Mouse (Mus musculus) heart, embryonic 11.5 days (tissue): Measurements from ENCODE around the gene Hic2. TPM values are rescaled to one million over a fixed set of nuclear protein-coding genes. Genes with fewer than 3 reads are reported as not detected.

Source experiments
- ATAC-seq: fragments of 200-750 bp; cut with Nextera tagmentation; replicated peaks from 2 replicates; pipeline ENCODE4 v1.8.0; 2017; ENCODE audit warnings: moderate library complexity; ENCODE audit not compliant: insufficient number of reproducible peaks, low FRiP score, low TSS enrichment
- H3K27ac ChIP-seq: fragments of 300-500 bp; sonication (generic); 2 replicates; pipeline ENCODE4 v1.5.1; 2014; ENCODE audit warnings: mild to moderate bottlenecking, low read depth, low read length
- H3K27me3 ChIP-seq: fragments of 300-500 bp; sonication (generic); 2 replicates; pipeline ENCODE4 v1.6.1; 2014; ENCODE audit warnings: mild to moderate bottlenecking, low read length, mixed read lengths; ENCODE audit not compliant: control insufficient read depth, insufficient read depth
- H3K36me3 ChIP-seq: fragments of 300-500 bp; sonication (generic); 2 replicates; pipeline ENCODE4 v1.6.1; 2014; ENCODE audit warnings: mild to moderate bottlenecking, low read length, moderate library complexity, mixed read lengths; ENCODE audit not compliant: control insufficient read depth, insufficient read depth
- H3K4me1 ChIP-seq: fragments of 300-500 bp; sonication (generic); 2 replicates; pipeline ENCODE4 v1.6.1; 2014; ENCODE audit warnings: low read length; ENCODE audit not compliant: control insufficient read depth, insufficient read depth
- H3K4me2 ChIP-seq: fragments of 300-500 bp; sonication (generic); 2 replicates; pipeline ENCODE4 v1.6.1; 2014; ENCODE audit warnings: mild to moderate bottlenecking, moderate library complexity
- H3K4me3 ChIP-seq: fragments of 300-500 bp; sonication (generic); 2 replicates; pipeline ENCODE4 v1.5.1; 2014; ENCODE audit warnings: low read depth, low read length
- H3K9ac ChIP-seq: fragments of 300-500 bp; sonication (generic); 2 replicates; pipeline ENCODE4 v1.6.1; 2014; ENCODE audit warnings: mild to moderate bottlenecking, low read depth, low read length, moderate library complexity
- H3K9me3 ChIP-seq: fragments of 300-500 bp; sonication (generic); replicated peaks from 2 replicates; pipeline ENCODE4 v1.6.1; 2016; ENCODE audit warnings: low read length; ENCODE audit not compliant: control insufficient read depth
- WGBS: fragments of 180-500 bp; shearing (Covaris S2); extraction: QIAGEN DNeasy Blood & Tissue Kit; methylation state at CpG from one replicate; pipeline ENCODE4 v1.1.7; 2014; ENCODE audit not compliant: insufficient replicate concordance; 5-methylcytosine and 5-hydroxymethylcytosine counted together
- polyA plus RNA-seq: library from polyadenylated mRNA; unstranded; fragments of >200 nt; fragmentation: Nextera tagmentation; extraction: Ambion mirVana; gene quantifications from 2 replicates; pipeline ENCODE4 v1.2.1, GENCODE M21; 2014

Hic2 gene
- polyA plus RNA-seq, 1 experiment from 2014 or later = 4.5 TPM

- peaks cover 37% of the 10 kb centered on the region for H3K4me1 ChIP-seq
- 83% methylated on average over 9 of the region's 9 CpGs for WGBS
- H3K27me3 ChIP-seq = no peaks in the 10 kb centered on the region
- no peak for ATAC-seq
- H3K4me2 ChIP-seq = no peak overlapping the region
- H3K27ac ChIP-seq = no peak overlapping the region
- H3K9me3 ChIP-seq = no peaks in the 10 kb centered on the region
- no peak overlapping the region for H3K9ac ChIP-seq
- peaks cover 18% of the 10 kb centered on the region for H3K36me3 ChIP-seq
- no peak overlapping the region for H3K4me3 ChIP-seq
Measured at GRCm38 (mm10) chr16:17257359-17257821, 24.0 kb downstream of the Hic2 start.

GRCm38 (mm10) chr16:17258917-17259316 lies 25.5 kb downstream of the Hic2 start:
- Histone ChIP-seq H3K9ac (no peak overlapping the region), H3K27me3 (no peaks in the 10 kb centered on the region), H3K4me2 (no peak overlapping the region), H3K27ac (no peak overlapping the region), H3K36me3 (peaks cover 18% of the 10 kb centered on the region), H3K9me3 (no peaks in the 10 kb centered on the region), H3K4me3 (no peak overlapping the region), H3K4me1 (peaks cover 23% of the 10 kb centered on the region)
- ATAC-seq = no peak
- 87% methylated on average over 12 of the region's 12 CpGs for WGBS

GRCm38 (mm10) chr16:17261341-17261740 lies 28.0 kb downstream of the Hic2 start:
- Histone ChIP-seq H3K36me3 (peaks cover 18% of the 10 kb centered on the region), H3K27me3 (no peaks in the 10 kb centered on the region), H3K4me1 (peaks cover 13% of the 10 kb centered on the region), H3K4me3 (no peak overlapping the region), H3K9me3 (no peaks in the 10 kb centered on the region), H3K27ac (no peak overlapping the region), H3K9ac (no peak overlapping the region), H3K4me2 (no peak overlapping the region)
- ATAC-seq = no peak
- WGBS = 87% methylated on average over 1 of the region's 1 CpGs

- no peak overlapping the region for H3K4me3 ChIP-seq
- H3K4me1 ChIP-seq = peaks cover 10% of the 10 kb centered on the region
- H3K9ac ChIP-seq = no peak overlapping the region
- peaks cover 4% of the 10 kb centered on the region for H3K9me3 ChIP-seq
- ATAC-seq = no peak
- H3K27ac ChIP-seq = no peak overlapping the region
- no peaks in the 10 kb centered on the region for H3K36me3 ChIP-seq
- no peaks in the 10 kb centered on the region for H3K27me3 ChIP-seq
- WGBS = 79% methylated on average over 3 of the region's 3 CpGs
- H3K4me2 ChIP-seq = no peak overlapping the region
Measured at GRCm38 (mm10) chr16:17266113-17266512, 32.7 kb downstream of the Hic2 start.

- H3K27me3 ChIP-seq = no peaks in the 10 kb centered on the region
- no peaks in the 10 kb centered on the region for H3K36me3 ChIP-seq
- H3K4me1 ChIP-seq = no peaks in the 10 kb centered on the region
- no peak for ATAC-seq
- H3K4me3 ChIP-seq = no peak overlapping the region
- H3K9ac ChIP-seq = no peak overlapping the region
- H3K27ac ChIP-seq = no peak overlapping the region
- 41% methylated on average over 5 of the region's 5 CpGs for WGBS
- no peak overlapping the region for H3K4me2 ChIP-seq
- H3K9me3 ChIP-seq = peaks cover 5% of the 10 kb centered on the region
Measured at GRCm38 (mm10) chr16:17267937-17268336, 34.6 kb downstream of the Hic2 start.

- Histone ChIP-seq H3K27ac (no peak overlapping the region), H3K4me2 (no peak overlapping the region), H3K9me3 (peaks cover 5% of the 10 kb centered on the region), H3K27me3 (no peaks in the 10 kb centered on the region), H3K4me3 (no peak overlapping the region), H3K4me1 (no peaks in the 10 kb centered on the region), H3K9ac (no peak overlapping the region), H3K36me3 (no peaks in the 10 kb centered on the region)
- ATAC-seq = no peak
- 88% methylated on average over 5 of the region's 5 CpGs for WGBS
Measured at GRCm38 (mm10) chr16:17269872-17270271, 36.5 kb downstream of the Hic2 start.

GRCm38 (mm10) chr16:17271124-17271523 lies 37.8 kb downstream of the Hic2 start:
- Histone ChIP-seq H3K4me1 (no peaks in the 10 kb centered on the region), H3K27ac (no peak overlapping the region), H3K27me3 (no peaks in the 10 kb centered on the region), H3K36me3 (no peaks in the 10 kb centered on the region), H3K9me3 (peaks cover 5% of the 10 kb centered on the region), H3K4me3 (no peak overlapping the region), H3K4me2 (no peak overlapping the region), H3K9ac (no peak overlapping the region)
- WGBS = 58% methylated on average over 4 of the region's 4 CpGs
- ATAC-seq = no peak

- H3K9me3 ChIP-seq = peaks cover 5% of the 10 kb centered on the region
- no peak overlapping the region for H3K9ac ChIP-seq
- ATAC-seq = no peak
- 71% methylated on average over 6 of the region's 6 CpGs for WGBS
- no peak overlapping the region for H3K4me3 ChIP-seq
- no peaks in the 10 kb centered on the region for H3K36me3 ChIP-seq
- no peak overlapping the region for H3K27ac ChIP-seq
- no peak overlapping the region for H3K4me2 ChIP-seq
- H3K27me3 ChIP-seq = no peaks in the 10 kb centered on the region
- peaks cover 4% of the 10 kb centered on the region; the same call in 1 of the 2 replicates for H3K4me1 ChIP-seq
Measured at GRCm38 (mm10) chr16:17271856-17272255, 38.5 kb downstream of the Hic2 start.

GRCm38 (mm10) chr16:17275721-17276120 lies 42.3 kb downstream of the Hic2 start, which contains the start of gene Tmem191c:
TSS of gene Tmem191c (plus strand) at chr16:17276077.
- H3K9me3 ChIP-seq = peaks cover 5% of the 10 kb centered on the region
- peak within 1 kb of the TSS; percentile 47 for H3K4me3 ChIP-seq
- H3K36me3 ChIP-seq = 0 out of 2 replicates have a peak, but pooled peaks cover 4% of the 10 kb centered on the region
- H3K27me3 ChIP-seq = peaks cover 22% of the 10 kb centered on the region
- H3K4me2 ChIP-seq = peak within 1 kb of the TSS; percentile 86
- H3K9ac ChIP-seq = peak within 1 kb of the TSS; percentile 25; the same call in 1 of the 2 replicates
- H3K4me1 ChIP-seq = peaks cover 13% of the 10 kb centered on the region
- ATAC-seq = no peak
- 52% methylated on average over 7 of the region's 7 CpGs for WGBS
- no peak within 1 kb of the TSS for H3K27ac ChIP-seq
